Mouse (Mus musculus) common myeloid progenitor, adult 5-6 weeks (primary cell): ENCODE measurements at regions not wholly inside any gene's neighbourhood (a gene's known extent, or its start where the extent isn't known, plus 50 kb on each side); places are given as distances from the start of the nearest gene placed in this dataset.
A peak's percentile ranks its signal among the peaks of the same experiment; 100 is the strongest.

Experiments used
- ATAC-seq: replicated peaks from 2 replicates; pipeline ENCODE4 v1.8.0; 2016; ENCODE audit warnings: low read depth, mild to moderate bottlenecking, moderate TSS enrichment, inconsistent platforms; ENCODE audit not compliant: poor library complexity, severe bottlenecking

DNA sequence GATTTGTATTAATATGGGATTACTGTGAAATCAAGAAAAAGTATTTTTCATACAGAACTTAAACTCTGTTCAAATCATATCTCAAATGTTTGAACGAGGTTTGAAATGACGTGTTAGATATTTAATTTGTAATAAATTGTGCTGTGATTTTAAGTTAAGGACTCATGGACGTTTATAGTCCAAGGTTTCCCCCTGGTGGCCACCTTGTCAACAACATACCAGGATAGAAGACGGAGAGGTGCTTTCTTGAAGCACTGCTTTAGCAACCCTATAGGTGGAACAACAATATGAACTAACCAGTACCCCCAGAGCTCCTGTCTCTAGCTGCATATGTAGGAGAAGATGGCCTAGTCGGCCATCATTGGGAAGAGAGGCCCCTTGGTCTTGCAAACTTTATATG lies 517.8 kb upstream of the Adamts5 start:
- ATAC-seq: peak; percentile 93

DNA sequence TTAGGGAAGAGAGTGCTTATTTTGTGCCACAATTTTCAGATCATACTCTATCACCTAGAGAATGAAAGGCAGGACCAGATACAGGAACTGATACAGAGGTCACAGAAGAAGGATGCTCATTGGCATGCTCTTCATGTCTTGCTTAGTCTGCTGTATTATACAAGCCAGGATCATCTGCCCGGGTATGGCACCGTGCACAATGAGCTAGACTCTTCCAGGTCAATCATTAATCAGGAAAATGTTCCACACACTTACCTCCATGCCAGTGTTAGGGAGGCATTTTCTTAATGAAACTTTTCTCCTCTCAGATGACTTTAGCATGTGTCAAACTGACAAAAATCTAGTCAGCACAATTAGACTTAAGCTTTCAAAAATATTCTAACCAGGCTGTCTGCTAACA lies 502.7 kb upstream of the Adamts5 start:
- ATAC-seq: no peak

DNA sequence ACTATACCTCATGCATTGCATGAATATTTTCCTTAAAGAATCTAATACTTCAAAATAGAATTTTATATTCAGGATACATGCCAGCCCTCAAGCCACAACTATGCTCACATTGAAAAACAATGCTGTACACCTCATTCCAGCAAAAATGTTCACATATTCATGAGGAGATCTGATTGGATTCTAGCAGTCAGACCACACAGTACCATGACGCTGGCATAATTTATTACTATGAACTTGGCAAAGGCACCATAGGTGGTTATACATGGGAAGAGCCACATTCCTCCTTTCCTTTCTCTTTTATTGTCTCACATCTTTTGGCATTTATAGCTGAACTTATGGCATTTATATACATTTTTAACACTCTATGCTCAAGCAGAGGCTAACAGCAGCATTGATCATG lies 499.8 kb upstream of the Adamts5 start:
- no peak for ATAC-seq

DNA sequence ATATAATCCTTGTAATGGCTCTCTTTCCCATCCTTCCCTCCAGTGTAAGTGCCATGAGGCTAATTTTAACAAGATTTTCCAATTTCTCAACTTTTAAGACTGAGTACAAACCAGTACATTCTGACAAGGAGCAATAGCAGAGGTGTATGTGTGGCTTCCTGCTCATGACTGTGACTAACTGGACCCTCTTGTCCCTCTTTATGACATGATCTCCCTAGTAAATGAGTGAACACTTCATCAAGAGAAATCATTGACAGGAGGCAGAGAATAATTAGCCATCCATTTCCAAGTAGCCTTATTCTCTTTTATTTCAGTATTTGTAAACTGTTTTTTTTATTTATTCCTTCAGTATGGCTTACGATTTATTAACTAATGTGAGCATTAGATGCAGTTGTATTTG lies 497.7 kb upstream of the Adamts5 start:
- no peak for ATAC-seq

DNA sequence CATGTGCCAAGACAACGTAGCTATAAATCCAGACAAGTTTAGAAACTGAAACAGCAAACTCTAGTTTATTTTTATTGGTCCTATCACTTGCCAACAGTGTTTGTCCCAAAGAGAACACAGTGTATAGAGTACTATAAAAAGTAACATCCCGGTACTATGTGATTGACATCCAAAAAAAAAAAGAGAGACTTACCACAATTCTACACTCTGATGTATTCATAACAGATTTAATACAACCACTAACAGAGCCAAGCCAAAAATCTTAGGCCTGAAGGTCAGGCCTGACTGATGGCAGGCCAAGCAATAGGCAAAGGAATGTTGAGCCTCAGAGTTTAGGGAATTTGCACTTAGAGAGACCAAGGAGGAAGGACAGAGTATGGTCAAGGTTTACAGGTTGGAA lies 495.9 kb upstream of the Adamts5 start:
- ATAC-seq: no peak

DNA sequence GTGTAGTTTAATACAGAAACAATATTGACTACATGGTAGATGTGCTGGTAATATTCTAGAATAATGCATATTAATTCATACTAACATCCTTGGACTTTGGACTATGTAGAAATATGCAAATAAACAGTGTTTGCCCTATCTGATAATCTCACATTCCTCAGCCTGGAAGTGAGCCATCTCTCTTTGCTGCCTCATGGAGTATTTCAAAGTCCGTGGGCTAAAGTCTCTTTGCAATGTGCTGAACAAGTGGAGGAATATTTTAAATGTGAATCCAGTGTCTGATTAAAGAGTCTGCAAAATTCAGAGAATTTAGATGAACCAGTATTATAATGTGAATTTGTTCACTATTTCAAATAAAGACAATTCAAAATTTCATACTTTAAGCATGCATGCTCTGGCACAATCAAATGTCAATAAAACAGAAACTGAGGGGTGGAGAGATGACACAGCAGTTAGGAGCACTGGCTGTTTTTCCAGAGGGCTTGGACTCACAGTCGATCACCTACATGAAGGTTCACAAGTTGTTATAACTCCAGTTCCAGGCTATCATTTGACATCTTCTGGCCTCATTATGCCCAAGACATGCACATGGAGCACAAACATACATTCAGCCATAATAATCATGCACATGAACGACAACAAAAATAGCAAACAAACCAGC lies 487.6 kb upstream of the Adamts5 start:
- ATAC-seq: no peak

DNA sequence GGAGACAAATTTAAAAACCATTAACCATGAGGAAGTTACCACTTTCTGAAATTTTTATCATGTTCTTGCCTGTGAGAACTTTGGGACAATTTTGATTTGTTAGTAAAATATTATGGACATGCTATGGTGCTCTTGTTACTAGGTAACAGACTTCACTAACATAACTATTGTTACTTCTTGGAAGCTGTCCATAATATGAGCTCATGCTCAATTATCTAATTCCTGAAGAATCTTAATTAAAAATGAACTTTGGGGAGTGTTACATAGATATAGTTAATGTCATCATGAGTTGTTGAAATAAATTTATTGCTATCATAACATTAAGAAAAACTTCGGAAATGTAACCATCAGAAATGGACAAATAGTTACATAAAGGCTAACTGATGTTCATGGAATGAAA lies 486.5 kb upstream of the Adamts5 start:
- no peak for ATAC-seq

DNA sequence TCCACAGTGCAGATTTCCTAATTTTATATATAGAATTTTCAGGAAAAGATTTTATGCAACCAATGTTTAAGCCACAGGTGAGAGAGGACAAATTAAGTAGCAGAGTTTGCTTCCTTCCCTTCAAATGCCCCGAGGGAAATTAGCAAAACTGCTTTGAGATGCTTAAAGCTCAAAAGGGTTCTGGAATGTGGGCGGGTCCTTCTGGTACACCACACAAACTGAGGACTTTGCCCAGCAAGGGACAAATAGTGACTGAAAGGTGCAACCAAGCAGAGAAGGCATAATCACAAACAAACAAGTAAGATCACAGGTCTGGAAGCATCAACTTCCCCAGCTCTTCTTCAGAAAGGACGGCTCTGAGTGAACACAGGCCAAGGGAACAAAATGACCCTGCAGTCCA lies 476.4 kb upstream of the Adamts5 start:
- no peak for ATAC-seq

DNA sequence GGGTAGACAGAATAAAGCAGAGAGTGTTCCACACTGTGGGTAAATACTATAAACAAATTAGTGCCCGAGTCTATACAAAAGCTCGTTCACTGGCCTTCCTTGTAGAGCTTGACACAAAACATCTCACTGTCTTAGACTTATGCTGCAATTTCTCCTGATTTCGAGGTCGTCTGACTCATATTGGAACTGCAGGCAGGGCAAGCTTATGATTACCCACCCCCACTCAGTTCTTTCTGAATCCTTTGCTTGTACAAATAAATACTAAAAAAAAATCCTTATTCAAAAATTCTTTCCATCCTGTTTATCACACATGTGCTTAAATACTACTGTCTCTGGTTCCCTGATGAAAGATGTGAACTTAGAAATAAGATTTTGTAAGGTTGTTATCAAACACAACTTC lies 470.0 kb upstream of the Adamts5 start:
- no peak for ATAC-seq

DNA sequence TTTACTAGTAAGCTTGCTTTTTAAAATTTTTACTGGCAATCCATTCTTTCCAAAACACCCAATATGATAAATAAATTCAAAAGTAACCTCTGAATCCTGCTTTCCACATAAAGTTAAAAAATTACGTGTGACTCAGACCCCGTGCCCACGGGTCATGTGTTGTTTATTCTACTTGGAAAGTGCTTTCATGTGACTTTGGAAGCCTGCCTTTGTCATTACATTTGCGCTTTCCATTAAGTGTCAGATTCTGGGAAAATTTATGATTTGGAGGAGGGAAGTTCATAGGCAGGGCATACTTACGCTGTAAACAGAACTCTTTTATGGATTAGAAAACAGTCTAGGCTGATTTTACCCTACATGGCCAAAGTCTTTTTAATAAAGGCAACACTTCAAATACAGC lies 466.8 kb upstream of the Adamts5 start:
- no peak for ATAC-seq

DNA sequence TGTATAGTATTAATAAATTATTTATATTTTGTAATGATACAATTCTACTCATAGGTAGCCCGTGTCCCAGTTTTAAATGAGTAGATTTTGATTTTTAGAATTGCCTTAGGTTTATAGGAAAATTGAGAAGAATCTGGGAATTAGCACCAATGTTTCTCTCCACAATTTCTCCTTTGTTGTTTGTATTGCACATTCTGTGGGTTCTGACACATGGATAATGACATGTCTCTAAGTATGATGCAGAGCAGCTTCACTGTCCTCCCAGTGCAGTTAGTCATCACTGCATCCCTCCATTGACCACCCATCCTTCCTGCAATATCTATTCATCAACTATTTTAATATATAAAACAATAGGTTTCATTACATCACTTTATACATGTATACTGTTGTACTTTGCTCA lies 464.6 kb upstream of the Adamts5 start:
- no peak for ATAC-seq

DNA sequence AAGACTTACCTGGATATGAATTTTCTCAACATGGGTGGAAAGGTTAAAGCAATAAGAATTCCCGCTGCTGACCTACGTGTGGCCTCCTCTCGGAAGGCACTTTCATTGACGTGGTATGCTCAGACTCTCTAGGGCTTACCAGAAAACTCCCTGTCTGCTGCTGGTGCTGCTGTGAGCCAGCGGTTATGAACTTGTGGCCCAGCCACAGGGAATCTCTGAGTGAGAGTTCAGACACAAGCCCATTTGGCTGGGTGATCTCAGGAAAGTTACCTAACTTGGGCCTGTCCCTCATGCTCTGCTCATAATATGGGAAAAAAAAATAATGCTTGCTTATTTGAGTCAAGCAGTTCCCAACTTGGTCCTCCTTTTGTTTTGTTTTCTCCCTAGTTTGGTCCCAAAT lies 459.5 kb upstream of the Adamts5 start:
- no peak for ATAC-seq

DNA sequence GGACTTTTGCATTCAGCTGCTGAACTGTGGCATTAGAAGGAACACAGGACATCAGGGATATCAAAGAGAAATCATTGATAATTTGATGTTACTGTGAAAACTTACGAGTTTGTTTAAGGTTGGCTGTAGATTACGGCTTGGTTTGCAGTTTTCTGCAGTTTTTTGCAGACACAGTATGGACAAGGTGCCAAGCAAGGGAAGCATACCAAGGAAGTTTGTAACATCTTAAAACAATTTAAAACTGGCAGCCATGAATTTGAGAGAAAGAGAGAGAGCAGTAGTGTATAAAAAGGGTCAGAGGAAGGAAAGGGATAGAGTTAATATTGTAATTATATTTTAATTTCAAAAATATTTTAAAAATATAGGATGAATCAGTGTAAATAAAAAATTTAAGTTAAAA lies 453.4 kb upstream of the Adamts5 start:
- ATAC-seq: no peak

DNA sequence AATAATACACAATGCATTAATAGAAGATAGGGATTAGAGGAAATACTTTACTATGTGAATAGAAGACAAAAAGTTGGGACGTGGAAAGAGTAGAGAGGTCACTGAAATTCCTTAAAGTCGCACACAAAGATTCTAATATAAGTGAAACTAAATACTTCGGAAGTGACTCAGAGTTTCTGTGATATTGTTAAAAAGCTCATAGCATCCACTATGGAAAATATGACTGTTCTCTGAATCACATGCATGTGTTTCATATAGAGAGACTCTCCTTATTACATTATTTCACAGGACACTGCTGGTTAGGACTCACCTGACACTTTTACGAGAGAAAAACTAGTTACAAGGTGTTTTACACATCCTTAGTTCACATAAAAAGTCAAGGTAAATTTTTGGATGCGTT lies 446.1 kb upstream of the Adamts5 start:
- no peak for ATAC-seq

DNA sequence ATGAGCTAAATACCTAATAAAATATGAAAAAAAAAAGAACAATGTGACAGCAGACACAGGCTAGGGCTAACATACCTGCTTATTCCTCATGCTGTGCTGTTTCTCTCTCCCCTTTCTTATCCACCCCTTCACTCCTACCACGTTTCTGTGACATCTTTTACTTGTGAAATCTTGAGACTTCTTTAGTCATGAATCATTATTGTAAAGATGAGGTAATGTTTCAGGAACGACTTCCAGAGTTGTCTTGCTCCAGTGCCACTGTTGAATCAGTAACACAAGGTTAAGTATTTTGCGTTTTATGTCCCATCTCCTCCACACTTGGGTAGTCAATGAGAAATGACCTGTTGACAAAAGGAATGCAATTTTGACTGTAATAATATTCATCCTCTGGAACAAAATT lies 445.3 kb upstream of the Adamts5 start:
- no peak for ATAC-seq

DNA sequence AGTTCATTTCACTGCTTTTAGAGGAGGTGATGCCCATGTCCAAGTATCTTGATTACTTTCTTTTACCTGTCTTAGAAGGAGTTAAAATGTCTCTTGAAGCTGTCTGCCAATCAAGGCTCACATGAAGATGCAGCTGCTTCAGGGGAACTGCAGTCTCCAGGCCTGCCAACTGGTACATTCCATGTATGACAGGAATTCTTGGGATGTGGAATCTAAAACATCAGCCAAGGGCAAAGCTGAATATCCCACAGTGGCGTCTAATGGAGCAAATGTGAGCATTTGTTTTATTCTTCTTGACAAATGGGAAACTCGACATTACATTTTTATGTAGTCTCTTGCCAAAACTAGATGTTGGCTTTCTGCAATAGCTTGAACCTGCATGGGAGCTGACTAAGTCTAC lies 438.7 kb upstream of the Adamts5 start:
- ATAC-seq: no peak

DNA sequence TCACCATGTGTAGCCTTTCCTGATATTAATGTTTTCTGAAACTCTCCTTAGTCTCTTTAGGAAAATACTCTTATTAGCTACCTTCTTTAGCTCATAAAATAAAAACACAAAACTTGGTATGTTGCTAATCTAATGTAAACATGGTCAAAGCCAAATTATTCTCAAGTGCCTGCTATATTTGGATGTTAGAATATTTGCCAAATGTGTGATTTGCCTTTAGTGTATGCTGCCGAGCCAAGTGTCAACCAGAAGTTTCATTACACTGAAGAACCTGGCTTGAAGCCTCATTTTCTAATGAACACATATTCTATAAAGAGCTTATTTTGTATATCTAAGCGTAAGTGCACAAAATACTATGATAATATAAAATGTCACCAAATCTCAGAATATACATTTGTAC lies 423.8 kb upstream of the Adamts5 start:
- ATAC-seq: no peak

DNA sequence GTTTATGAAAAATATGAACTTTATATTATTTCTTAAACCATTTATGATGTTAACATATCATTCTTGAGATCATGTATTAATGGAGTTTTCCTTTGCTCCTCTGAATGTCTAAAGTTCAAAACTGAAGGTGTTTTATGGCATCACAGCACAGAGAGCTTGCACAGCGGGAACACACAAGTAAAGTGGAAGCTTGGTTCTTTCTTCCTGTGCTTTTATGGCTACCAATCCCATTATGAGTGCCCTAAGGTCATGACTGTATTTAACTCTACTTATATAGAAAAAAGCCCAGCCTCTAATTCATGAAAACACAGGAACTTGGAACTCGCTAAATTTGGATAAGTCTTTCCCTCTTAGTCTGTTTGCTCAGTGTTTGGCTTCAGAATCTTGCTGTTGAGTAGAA lies 417.3 kb upstream of the Adamts5 start:
- no peak for ATAC-seq

DNA sequence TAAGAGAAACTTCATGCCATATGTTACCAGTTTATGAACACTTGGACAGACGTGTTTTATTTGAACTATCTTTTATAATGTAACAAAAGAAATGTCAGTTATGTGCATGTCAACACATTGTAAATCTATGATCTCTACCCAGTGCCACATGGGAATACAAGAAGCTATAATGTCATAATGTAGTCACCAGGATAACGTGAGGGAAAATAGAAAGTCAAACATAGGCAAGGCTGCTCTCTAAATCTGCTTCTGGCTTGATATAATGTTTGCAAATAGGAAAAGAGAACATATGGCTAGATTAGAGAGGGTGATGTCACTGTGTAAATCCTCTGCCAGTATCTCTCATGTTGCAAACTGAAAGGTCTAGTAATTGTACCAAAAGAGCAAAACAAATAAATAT lies 408.1 kb upstream of the Adamts5 start:
- no peak for ATAC-seq

DNA sequence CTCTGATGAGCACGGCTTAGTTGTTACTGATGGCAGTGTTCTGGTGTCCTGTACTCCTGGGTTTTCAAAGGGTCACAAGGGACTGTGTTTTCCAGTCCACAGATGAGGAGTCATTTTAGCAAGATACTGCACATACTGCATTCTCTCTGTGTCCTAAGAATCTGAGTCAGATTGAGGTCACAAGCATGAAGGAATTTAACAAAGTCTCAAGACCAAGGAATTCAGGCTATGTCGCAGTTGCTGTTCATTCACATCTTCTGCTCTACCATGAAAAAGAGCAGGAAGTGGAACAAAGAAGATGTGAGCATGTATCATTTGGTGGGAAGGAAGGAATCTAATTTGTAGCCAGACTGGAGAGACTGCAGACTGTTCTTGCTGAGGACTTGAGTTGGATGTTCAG lies 402.2 kb upstream of the Adamts5 start:
- ATAC-seq: no peak

DNA sequence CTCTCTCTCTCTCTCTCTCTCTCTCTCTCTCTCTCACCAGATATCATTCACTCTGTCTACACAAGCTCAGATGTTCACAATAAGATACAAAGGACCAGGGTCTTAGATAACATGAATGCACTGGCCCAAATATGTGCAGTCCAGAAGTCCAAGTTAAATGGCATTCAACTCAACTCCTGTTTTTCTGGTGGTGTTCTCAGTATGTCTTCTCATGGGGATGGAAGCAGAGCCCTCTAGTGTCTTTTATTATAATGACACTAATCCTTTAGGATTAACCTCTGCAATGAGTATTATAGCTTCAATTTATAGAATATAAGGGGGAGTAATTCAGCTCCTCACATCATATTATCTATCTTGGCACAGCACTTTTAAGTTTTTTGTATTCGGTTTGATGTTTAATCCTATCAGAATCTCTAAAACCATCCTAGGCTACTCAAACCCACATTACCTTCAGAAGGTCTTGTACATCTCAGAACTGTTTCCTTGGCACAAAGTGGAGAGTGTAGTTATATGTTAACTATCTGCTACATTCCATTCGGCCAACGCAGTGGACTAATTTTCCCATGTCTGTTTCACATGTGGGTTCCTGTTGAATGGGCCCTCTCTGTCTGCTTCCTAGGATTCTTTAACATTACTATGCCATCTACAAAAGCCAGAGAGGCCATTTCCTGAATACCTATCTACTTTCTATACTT lies 401.0 kb upstream of the Adamts5 start:
- peak; percentile 52; the same call in 1 of the 2 replicates for ATAC-seq

DNA sequence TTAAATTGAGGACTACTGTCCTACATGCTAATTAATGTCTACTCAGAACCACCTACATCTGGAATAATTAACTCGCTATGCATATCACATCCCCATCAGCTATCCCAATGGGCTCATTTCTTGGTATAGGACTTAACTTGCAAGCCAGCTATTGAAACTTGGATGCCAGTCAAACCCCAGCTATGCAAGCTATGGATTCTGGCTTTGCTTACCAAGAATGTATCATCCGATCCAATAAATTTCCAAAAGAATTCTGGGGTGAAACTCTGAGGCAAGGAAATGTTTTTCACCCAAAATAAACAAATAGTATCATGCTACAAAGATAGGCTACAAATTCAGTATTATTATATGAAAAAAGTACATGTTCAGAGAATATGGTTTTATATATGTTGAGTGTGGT lies 392.8 kb upstream of the Adamts5 start:
- ATAC-seq: no peak
